Mouse (Mus musculus) cerebellum, adult 2 months (tissue): ENCODE data around the gene Lct.

Source experiments
- CTCF ChIP-seq: fragments of 200-500 bp; IDR thresholded peaks from 2 replicates; pipeline ENCODE4 v1.5.1; 2011; ENCODE audit warnings: low read depth, mild to moderate bottlenecking, control low read depth, low read length, moderate library complexity, borderline replicate concordance; ENCODE audit not compliant: insufficient read depth
- POLR2A ChIP-seq: fragments of 200-500 bp; IDR thresholded peaks from 2 replicates; pipeline ENCODE4 v1.6.1; 2011; ENCODE audit warnings: low read length, control low read depth, borderline replicate concordance; ENCODE audit not compliant: insufficient read depth

- TF ChIP-seq CTCF: no peak
- no peak for TF ChIP-seq POLR2A
Measured at GRCm38 (mm10) chr1:128324776-128325175, 3.3 kb downstream of the Lct start.
